Mouse (Mus musculus): ENCODE measurements around the gene St3gal4. TPM values are rescaled to one million over a fixed set of nuclear protein-coding genes. Genes with fewer than 3 reads are reported as not detected.

Gene St3gal4
- total RNA-seq, 2 experiments from 2014 or later = 19.1 to 26.3 TPM

DNA sequence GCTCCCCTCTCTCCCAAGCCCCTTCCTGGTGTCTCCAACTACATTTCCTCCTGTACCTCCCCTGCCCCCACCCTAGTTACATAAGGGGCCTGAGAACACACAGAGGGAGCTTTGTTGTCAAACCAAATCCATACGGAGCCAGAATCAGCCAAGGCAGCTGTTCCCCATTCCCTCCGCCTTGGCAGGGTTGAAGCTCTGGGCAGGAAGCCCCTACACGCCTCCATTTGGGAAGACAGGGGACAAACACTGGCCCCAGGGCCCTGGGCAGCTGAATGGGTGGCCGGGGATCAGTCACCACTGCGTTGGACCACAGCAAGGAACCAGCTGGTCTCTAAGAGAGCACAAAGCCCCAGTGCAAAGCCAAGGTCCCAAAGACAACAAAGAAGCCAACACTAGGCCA lies 10.2 kb downstream of the St3gal4 start:
- DNase-seq (ENCODE audit: low spot score in 2 of 2) = peak in 1 of 2 experiments; percentile 25

DNA sequence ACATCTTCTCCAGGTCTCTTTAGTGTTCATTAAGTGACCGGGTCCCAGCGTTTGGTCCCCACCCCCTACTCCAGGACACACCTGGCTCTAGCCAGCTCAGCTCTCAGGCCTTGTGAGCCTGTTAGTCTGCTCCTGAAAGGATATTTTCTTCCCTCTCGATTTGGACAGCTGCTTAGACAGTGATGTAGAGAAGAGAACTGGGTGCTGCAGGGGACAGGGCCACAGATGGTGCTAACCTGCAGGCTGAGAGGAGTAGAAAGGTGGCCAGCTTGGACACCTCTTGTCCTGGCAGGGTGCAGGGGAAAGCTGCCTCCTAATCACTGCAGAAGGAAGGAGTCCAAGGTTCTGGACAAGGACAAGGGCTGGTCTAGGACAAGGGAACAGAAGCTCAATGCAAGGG lies 11.0 kb downstream of the St3gal4 start:
- DNase-seq (ENCODE audit: low spot score in 2 of 2) = peak in 1 of 2 experiments; percentile 17

DNA sequence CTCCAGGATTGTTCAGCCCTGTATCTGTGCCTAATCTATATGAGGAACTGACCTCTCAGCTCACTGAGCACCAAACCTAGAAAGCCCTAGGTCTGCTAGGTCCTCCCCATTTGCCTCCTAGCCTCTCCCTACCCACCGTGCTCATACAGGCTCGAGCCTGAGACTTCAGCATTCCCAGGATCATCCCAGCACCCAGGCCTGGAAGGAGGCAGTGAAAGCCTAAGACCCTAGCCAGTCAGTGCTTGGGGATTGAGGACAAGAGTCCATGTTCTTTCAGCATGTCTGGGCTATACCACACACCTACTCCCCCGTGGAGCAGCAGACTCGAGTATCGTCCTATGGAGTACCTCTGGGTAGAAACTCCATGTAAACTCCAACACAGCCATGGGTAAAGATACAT lies 11.7 kb downstream of the St3gal4 start:
- peak in 1 of 2 experiments; percentile 14 for DNase-seq (ENCODE audit: low spot score in 2 of 2)

DNA sequence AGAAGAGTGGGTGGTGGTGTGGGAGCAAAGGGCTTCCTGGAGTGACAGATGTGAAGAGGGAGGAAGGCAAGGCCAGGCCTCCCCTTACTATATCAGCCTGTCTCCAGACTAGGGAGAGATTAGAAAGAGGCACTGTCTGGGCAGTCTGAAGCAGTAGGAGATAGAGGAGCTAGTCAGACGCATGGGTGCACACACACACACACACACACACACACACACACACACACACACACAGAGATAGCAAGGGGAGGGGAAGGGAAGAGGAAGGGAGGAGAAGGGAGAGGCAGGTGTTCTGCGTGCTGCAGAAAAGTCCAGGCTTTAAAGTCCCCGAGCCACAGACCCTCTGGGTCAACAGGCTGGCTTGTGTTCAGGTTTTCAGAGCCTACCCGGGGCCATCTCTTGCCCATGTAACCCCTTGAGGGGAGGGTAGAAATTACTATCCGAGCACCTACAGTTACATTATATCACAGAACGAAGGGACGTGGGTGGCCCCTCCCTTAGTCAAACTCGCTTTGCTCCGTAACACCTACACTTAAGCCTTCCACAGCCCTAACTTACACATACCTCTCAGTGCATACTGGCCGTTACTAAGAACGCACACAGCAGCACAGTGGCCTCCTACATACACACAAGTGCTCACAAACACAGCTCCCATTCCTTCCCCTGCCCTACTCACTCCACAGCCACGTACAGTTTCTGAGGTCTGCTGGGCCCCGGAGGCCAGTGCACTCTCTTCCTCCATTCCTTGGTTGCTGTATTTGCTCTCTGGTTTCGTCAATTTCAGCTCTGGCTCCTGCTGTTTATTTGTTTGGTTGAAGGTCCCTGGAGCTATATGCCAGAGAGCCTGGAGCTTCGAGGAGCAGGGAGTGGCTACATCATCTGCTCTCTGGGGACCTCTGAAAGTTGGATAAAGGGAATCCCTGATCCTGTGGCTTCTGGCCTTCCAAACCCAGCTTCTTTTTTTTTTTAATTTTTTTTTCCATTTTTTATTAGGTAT lies 12.9 kb downstream of the St3gal4 start:
- peak in 1 of 2 experiments; percentile 16 for DNase-seq (ENCODE audit: low spot score in 2 of 2)

DNA sequence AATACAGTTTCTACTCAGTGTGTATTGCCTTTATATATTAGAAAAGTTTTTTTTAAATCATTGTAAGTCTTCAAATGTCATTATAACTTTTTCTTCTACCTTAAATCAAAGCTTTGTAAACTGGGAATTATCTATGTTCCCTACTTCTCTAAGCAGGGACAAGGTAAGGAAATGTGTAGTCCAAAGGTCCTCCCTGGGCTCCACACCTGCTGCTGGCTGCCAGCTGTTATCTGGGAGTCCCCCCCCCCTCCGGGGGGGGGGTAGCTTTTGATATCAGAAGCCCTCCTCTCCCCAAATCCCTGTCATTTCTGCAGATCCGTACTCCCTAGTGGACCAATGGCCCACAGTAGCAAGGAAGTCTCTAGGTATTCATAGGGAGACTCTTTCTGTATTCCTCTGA lies 13.6 kb downstream of the St3gal4 start:
- no peak for DNase-seq (ENCODE audit: low spot score in 2 of 2)

DNA sequence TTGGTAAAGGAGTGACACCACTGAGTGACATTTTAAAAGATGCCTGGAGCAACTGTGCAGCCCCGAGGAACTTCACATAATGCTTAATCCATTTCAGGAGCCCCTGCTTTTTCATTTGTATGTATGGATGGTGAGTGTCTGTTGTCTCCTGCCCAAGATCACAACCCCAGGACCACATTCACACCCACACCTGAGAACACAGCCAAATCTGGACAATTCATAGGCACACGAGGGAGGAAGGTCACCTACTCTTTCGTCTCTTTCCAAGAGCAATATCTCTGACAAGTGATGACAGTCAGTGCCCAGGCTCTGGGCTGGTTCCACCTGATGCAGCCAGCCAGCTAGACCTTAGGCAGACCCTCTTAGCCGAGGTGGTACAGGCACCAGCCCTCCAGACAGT lies 14.4 kb downstream of the St3gal4 start:
- peak in 1 of 2 experiments; percentile 18 for DNase-seq (ENCODE audit: low spot score in 2 of 2)

DNA sequence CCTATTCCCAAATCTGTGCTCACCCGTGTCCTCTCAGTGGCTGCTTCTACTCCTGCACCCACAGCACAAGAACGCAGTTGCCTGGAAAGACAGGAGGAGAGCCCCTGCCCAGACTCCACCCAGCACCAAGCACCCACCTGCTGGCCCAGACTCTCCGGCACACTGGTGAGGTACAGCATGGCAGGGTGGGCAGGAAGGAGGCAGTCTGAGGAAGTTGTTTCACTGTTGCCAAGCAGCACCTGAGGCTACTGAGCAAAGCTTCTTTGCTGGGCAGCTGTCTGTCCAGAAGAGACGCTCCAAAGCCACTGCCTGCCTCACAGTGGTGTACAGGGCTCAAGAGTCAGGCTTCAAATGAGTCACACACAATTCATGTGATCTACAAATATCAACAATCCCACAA lies 20.3 kb downstream of the St3gal4 start:
- DNase-seq (ENCODE audit: low spot score in 2 of 2) = peak; percentile 1 to 17

DNA sequence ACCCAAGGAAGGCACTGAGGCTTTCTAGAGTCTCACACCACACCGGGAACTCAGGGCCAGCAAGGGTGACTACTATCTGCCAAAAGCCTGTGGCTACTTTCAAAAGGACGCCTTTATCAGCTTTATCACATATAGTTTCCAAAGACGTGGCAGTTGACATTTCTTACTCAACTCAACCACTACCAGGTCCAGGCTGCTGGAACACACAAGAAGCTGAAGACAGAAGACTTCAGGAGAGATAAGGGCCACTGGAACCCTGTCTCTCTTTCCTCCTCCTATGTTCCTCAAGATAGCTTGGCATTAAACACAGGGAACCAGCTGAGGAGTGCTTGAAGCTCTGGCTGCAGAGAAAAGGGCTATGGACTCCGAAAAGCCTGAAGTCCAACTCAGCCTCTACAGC lies 21.2 kb downstream of the St3gal4 start:
- DNase-seq (ENCODE audit: low spot score in 2 of 2) = peak in 1 of 2 experiments; percentile 12

DNA sequence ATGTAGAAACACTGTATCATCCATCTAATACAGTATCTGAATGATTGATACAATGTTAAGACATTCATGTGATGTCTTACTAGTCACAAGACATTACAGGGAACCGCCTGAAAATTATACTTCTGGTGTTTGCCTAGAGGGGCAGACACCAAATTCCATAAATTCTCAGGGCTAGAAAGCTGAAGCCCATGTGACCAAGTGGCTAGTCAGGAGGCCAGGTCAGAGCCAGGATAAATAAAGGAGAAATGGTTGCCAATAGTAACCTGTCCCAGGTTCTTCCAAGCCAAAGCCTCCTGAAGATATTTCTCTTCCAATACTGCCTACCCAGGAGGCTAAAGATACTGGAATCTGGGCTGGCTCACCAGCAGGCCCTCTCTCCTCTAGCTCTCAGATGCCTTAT lies 23.3 kb downstream of the St3gal4 start:
- no peak for DNase-seq (ENCODE audit: low spot score in 2 of 2)

DNA sequence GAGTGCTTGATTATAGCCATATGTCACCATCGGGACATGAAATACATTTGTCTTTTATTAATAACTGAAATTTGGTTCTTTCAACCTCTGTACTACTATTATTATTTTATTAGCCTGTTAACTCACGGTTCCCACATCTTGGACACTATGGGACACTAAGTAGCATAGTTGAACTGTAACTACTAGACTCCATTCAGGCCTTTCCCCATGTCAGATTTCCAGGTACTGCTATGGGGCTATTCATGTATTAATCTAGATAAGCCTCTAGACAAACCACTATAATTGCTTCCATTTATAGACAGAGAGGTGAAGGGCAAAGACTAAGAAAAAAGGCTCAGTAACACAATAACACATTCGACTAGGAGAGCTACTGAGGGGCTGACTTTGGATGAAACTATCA lies 25.7 kb downstream of the St3gal4 start:
- no peak for DNase-seq (ENCODE audit: low spot score in 2 of 2)

DNA sequence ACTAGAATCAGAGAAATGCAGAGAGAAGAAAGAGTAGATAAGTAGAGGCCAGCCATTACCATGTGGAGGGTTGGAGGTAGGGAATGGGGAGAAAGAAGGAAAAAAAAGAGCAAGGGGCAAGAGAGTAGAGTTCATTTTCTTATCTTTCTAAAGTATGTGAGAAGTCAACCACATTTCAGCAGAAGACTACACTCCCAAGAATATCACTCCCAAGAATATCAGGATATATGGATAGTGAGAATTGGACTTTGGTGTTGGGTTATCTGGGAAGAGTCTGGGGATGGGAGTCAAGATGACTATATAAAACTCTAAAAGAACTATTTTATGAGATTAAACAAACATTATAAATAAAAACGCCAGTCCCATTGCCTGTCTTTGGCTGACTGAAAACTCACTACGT lies 26.2 kb downstream of the St3gal4 start:
- no peak for DNase-seq (ENCODE audit: low spot score in 2 of 2)

DNA sequence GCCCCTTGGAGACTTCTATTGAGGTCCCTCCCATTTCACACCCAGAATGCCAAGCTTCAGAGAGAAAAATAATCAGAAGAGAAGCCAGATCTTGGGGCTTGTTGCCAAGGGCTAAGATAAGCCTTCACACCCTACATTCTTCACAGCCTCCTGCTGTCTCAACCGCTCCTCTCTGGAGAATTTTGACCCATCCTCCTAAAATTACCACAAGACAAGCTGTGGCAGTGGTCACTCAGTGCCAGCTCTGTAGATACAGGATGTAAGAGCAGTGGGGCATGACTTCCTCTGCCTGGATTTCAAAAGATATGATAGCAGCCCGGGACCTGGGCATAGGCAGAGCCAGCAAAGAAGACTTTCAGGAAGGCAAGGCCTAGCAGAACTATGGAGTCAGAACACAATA lies 57.6 kb downstream of the St3gal4 start:
- DNase-seq (ENCODE audit: low spot score in 2 of 2) = peak in 1 of 2 experiments; percentile 1

DNA sequence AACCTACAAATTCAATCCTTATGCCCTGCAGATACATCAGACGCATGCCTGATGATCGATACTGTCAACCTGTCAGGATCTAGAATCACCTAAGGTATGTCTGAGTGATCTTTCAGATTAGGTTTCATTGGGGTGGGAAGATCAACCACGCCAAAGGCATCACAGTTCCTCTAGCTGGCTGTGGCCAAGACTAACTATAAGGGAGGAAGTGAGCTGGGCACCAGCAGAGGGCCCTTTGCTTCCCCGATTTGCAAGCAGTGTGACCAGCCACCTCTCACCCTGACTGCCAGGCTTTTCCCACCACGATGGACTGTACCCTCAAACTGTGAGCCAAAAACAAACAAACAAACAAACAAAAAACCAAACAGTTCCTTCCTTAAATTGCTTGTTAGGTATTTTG lies 59.2 kb downstream of the St3gal4 start:
- DNase-seq (ENCODE audit: low spot score in 2 of 2) = peak in 1 of 2 experiments; percentile 1

DNA sequence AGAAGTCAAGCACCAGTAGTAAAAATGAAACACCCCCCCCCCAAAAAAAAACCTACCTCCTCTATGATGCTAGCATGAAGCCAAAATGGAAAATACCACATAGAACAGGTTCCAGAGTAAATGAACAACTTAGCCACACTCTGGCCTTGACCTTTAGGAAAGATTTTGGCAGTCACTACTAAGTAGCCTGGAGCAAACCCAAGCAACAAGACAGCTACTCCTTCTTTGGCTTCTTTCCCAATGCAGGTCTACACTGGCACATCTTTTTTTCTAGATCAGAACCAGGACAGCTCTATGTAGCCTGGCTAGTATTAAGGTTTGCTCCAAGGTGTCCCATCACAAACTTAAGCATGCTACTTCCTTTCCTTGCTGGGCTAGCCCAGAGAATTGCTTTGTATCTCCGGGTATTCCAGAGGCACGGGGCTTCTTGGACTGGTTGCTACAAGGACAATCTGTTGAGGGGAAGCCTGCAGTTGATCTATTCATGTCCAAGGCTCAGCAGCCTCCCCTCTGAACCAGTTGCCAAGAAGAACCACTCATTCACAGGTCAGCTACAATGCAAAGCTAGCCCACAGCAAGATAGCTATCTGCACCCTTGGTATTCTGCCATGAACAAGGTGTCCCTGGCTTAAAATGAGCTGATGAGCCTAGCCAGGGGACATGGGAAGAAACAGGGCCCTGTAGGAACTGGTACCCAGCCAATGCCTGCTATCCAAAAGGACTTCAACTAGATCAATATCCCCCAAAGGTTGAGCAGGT lies 60.3 kb downstream of the St3gal4 start:
- peak in 1 of 2 experiments; percentile 33 for DNase-seq (ENCODE audit: low spot score in 2 of 2)

DNA sequence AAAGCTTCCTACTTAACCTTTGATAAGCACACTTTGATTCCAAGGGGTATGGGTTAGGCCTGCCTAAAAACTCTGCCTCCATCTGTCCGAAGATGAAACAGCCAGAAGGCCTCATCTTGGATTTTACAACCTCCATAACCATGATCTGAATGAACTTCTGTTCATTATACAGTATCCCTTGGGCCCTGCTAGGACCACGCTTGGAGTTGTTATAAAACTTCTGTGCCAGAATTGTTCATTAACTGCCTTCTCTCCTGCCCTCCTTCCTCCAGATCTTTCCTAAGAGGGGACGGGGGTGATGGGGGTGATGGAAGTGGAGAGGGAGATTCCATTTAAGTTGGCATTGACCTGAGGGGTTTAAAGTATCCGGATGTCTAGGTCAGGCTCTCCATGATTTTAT lies 60.9 kb downstream of the St3gal4 start:
- DNase-seq (ENCODE audit: low spot score in 2 of 2) = peak in 1 of 2 experiments; percentile 2

DNA sequence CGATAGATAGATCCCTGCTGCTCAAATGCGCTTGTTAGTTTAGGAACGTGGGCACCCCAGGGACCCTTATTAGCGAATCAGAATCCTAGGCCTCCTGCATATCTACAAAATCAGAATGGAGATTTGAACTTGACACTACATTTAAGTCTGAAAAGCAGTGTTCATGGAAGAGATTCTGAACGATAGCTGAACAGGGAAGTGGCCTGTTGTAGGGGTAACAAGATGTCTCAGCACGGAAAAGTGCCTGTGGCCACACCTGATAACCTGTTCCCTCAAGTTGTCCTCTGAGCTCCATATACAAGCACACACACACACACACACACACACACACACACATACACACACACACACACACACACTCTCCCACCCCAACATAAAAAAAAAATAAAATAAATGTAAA lies 61.4 kb downstream of the St3gal4 start:
- peak in 1 of 2 experiments; percentile 1 for DNase-seq (ENCODE audit: low spot score in 2 of 2)

DNA sequence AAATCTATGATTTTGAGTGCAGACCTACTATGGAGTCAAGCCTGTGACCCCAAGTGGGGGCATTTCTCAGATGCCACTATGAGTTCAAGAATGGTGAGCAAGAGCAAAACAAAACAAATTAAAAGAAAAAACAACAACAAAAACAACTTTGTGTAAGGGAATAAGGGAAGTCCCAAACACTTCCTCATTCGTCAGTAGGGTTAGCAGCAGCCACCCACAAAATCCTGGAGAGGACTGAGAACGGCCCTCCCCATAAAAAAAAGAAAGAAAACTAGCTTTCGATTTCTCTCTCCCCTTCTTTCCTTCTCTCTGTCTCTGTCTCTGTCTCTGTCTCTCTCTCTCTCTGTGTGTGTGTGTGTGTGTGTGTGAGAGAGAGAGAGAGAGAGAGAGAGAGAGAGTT lies 62.5 kb downstream of the St3gal4 start:
- DNase-seq (ENCODE audit: low spot score in 2 of 2) = no peak

DNA sequence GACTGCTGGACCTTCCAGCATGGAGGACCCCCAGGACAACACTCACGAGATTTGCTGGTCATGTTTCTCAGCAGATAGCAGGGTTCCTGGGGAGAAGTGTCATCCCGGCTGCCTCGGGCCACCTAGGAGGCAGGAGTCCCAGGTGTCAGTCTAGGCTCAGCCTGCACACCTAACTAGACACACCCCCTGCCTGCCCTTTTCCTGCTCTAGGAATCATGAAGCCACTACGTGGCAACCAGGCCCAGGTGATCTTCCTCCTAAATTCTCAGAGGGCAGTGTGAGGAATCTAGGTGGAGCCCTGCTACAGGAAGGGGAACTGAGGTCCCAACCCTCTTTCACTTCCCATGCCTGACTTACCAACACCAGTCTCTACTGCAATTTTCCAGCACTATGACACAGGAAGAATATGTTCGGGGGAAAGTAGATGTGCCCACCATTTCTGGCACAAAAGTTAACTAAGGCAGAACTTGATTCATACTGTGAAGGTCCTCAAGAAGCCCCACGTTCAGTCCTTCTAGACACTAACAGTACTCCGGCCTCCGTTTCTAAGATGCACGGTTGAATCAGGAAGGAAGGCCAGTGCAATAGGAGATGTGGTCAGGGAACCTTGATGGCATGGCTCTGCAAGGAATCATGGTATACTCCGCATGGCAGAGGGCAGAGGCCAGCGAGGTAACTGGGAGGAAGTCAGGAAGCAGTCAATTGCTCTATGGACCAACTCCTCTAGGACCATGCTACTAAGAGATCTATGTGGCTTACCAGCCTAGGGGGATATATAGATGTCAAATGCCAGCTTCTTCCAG lies 63.3 kb downstream of the St3gal4 start:
- peak in 1 of 2 experiments; percentile 1 for DNase-seq (ENCODE audit: low spot score in 2 of 2)

DNA sequence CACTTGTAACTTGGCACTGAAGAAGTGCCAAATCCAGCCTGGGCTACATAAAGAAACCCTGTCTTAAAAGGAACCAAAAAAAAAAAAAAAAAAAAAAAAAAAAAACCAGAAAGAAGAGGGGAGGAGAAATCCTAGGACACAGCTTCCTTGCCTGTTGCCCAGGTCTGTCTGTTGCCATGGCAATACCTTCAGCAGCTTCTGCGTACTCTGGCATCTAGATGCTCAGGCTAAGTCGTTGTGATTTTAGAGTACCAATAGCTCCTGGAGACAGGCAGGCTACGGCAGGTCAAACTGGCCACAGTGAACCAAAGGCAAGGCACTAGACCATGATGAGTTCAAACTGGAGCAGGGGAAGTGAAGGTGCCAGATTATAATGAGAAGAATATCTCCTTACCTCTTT lies 65.4 kb downstream of the St3gal4 start:
- DNase-seq (ENCODE audit: low spot score in 2 of 2) = peak; percentile 1 to 4

DNA sequence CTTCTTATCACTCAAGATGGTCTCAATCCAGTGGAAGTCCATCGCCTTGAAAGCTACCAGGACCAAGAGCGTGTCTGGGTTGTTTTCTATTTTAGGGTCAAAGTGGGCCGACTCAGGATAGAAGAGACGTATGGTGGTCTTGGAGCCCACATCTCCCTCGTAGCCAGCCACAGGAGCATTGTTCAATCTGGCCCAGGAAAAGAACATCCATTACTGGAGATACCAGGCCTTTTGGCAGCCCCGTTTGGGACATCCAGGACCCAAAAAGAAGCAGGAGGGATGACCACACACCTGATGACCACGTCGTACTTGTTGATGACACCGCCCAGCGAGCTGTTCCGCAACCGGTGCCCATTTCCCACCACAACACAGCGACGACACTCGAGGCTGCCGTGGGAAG lies 66.0 kb downstream of the St3gal4 start:
- peak; percentile 1 to 18 for DNase-seq (ENCODE audit: low spot score in 2 of 2)

DNA sequence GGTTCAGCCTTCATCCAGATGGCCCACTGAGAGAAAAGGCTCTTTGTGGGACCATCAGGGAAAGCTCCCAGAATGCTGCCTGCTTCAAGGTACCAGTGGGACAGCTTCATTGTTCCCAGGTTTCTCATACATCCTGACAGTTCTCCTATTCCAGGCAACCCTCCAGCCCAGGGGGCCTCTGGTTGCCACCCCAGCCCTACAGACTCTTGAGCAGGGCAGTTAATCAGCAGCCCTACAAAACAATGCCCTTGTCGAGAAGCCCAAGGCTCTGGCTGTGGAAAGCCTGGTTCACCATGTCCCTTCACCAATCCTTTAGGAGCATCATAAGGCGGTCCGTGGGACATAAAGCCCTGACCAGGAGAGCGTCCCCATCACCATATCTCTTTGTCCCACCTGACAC lies 66.4 kb downstream of the St3gal4 start:
- peak; percentile 1 to 12 for DNase-seq (ENCODE audit: low spot score in 2 of 2)

All from adrenal gland, adult 18-20 months (tissue).